Mouse (Mus musculus): Measurements from ENCODE around the gene Soga1.

DNA sequence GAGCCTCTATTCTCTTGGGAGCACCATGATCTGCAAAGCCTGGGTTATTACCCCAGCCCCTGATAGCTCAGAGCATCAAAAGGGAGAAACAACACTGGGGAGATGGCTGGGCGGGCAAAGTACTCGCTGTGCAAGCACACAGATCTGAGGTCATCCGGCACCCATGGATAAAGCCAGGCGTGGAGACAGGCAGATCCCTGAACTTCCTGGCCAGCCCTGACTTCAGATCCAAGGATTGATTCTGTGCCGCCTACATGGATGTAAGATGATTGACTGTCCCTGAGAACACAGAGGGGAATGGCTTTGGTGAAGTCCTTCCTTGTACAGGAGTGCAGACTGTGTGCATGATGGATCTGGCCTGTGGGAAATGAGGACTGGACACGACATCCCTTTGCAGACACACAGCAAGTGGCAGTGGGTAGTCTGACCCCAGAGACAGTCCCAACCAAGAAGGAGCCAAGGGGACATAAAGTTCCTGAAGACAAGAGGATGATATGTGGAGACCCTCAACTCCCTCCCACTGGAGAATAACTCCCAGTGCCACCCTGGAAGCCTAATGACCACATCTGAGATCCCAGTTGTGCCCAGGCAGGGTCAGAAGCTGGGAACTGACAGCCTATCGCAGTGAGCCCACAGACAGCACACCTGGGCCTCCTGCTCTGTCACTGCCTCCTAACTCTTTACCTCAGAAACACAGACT lies 12.2 kb downstream of the Soga1 start:
- no peak for TF ChIP-seq CTCF (IDR thresholded peaks at IDR 0.05; ENCODE audit: borderline replicate concordance, extremely low read depth, insufficient read depth, insufficient read length)
- no peak for TF ChIP-seq POLR2A (IDR thresholded peaks at IDR 0.05; ENCODE audit: borderline replicate concordance, extremely low read depth, insufficient read depth, insufficient read length, poor library complexity, severe bottlenecking)
